Mouse (Mus musculus) liver, embryonic 12.5 days (tissue): ENCODE data around the gene Sgpl1. TPM values are rescaled to one million over a fixed set of nuclear protein-coding genes. Genes with fewer than 3 reads are reported as not detected.

Experiments
- ATAC-seq: fragments of 200-750 bp; cut with Nextera tagmentation; 2 replicates; pipeline ENCODE4 v1.8.0; 2017; ENCODE audit warnings: moderate number of reproducible peaks, mild to moderate bottlenecking, moderate library complexity
- H3K27ac ChIP-seq: fragments of 300-500 bp; sonication (generic); 2 replicates; pipeline ENCODE4 v1.5.1; 2016; ENCODE audit warnings: mild to moderate bottlenecking
- H3K27me3 ChIP-seq: fragments of 300-500 bp; sonication (generic); replicated peaks from 2 replicates; pipeline ENCODE4 v1.6.1; 2016; ENCODE audit warnings: mild to moderate bottlenecking, moderate library complexity
- H3K36me3 ChIP-seq: fragments of 300-500 bp; sonication (generic); 2 replicates; pipeline ENCODE4 v1.6.1; 2016; ENCODE audit warnings: mild to moderate bottlenecking, moderate library complexity
- H3K4me1 ChIP-seq: fragments of 300-500 bp; sonication (generic); 2 replicates; pipeline ENCODE4 v1.6.1; 2016
- H3K4me2 ChIP-seq: fragments of 300-500 bp; sonication (generic); 2 replicates; pipeline ENCODE4 v1.6.1; 2016; ENCODE audit warnings: mild to moderate bottlenecking, moderate library complexity
- H3K4me3 ChIP-seq: fragments of 300-500 bp; sonication (generic); 2 replicates; pipeline ENCODE4 v1.5.1; 2016; ENCODE audit warnings: mild to moderate bottlenecking, moderate library complexity
- H3K9ac ChIP-seq: fragments of 300-500 bp; sonication (generic); 2 replicates; pipeline ENCODE4 v1.6.1; 2016; ENCODE audit warnings: mild to moderate bottlenecking, moderate library complexity
- H3K9me3 ChIP-seq: fragments of 300-500 bp; sonication (generic); replicated peaks from 2 replicates; pipeline ENCODE4 v1.6.1; 2016; ENCODE audit warnings: mild to moderate bottlenecking, moderate library complexity
- WGBS: fragments of 180-500 bp; shearing (Covaris S2); methylation state at CpG from one replicate; pipeline ENCODE4 v1.1.7; 2016; ENCODE audit not compliant: insufficient replicate concordance; 5-methylcytosine and 5-hydroxymethylcytosine counted together
- polyA plus RNA-seq: library from polyadenylated mRNA; unstranded; fragments of >200 nt; fragmentation: Nextera tagmentation; extraction: Ambion mirVana; gene quantifications from 2 replicates; pipeline ENCODE4 v1.2.1, GENCODE M21; 2016

The Sgpl1 gene
- polyA plus RNA-seq, 1 experiment from 2014 or later, result 18.6 TPM

- no peaks in the 10 kb centered on the region; the same call in 1 of the 2 replicates for H3K27me3 ChIP-seq
- H3K9me3 ChIP-seq, result no peaks in the 10 kb centered on the region
- no peak for ATAC-seq
- H3K36me3 ChIP-seq, result no peaks in the 10 kb centered on the region
- H3K4me1 ChIP-seq, result peaks cover 77% of the 10 kb centered on the region
- no peak overlapping the region for H3K4me2 ChIP-seq
- H3K27ac ChIP-seq, result no peak overlapping the region
- no peak overlapping the region for H3K9ac ChIP-seq
- no peak overlapping the region for H3K4me3 ChIP-seq
- WGBS, result 53% methylated on average over 6 of the region's 6 CpGs
Measured at GRCm38 (mm10) chr10:61150616-61151015, 3.1 kb upstream of the Sgpl1 start.

GRCm38 (mm10) chr10:61149476-61149875 lies 2.0 kb upstream of the Sgpl1 start:
- H3K4me2 ChIP-seq, result peak overlapping the region; percentile 46
- ATAC-seq, result peak; percentile 36; the same call in 1 of the 2 replicates
- H3K27ac ChIP-seq, result peak overlapping the region; percentile 74
- no peaks in the 10 kb centered on the region; the same call in 1 of the 2 replicates for H3K27me3 ChIP-seq
- H3K4me3 ChIP-seq, result no peak overlapping the region
- no peaks in the 10 kb centered on the region for H3K36me3 ChIP-seq
- 0 out of 2 replicates have a peak overlapping the region, but pooled peaks have one; percentile 23 for H3K9ac ChIP-seq
- no peaks in the 10 kb centered on the region for H3K9me3 ChIP-seq
- WGBS, result 26% methylated on average over 3 of the region's 3 CpGs
- H3K4me1 ChIP-seq, result peaks cover 70% of the 10 kb centered on the region

- Histone ChIP-seq H3K4me3 (peak overlapping the region; percentile 81), H3K27me3 (no peaks in the 10 kb centered on the region; the same call in 1 of the 2 replicates), H3K4me1 (peaks cover 58% of the 10 kb centered on the region), H3K4me2 (peak overlapping the region; percentile 100), H3K9me3 (no peaks in the 10 kb centered on the region), H3K9ac (peak overlapping the region; percentile 85), H3K27ac (peak overlapping the region; percentile 87), H3K36me3 (no peaks in the 10 kb centered on the region)
- no peak; the same call in 1 of the 2 replicates for ATAC-seq
- under 1% methylated on average over 14 of the region's 14 CpGs for WGBS
Measured at GRCm38 (mm10) chr10:61146807-61147156, 721 bp downstream of the Sgpl1 start.

GRCm38 (mm10) chr10:61146119-61146806 lies 1.2 kb downstream of the Sgpl1 start:
- Histone ChIP-seq H3K4me3 (peak overlapping the region; percentile 81), H3K27ac (peak overlapping the region; percentile 87), H3K27me3 (no peaks in the 10 kb centered on the region; the same call in 1 of the 2 replicates), H3K4me1 (peaks cover 53% of the 10 kb centered on the region), H3K9ac (peak overlapping the region; percentile 85), H3K36me3 (no peaks in the 10 kb centered on the region), H3K4me2 (peak overlapping the region; percentile 100), H3K9me3 (no peaks in the 10 kb centered on the region)
- ATAC-seq, result peak; percentile 46
- WGBS, result under 1% methylated on average over 50 of the region's 53 CpGs

- H3K9ac ChIP-seq, result peak overlapping the region; percentile 85
- WGBS, result 10% methylated on average over 3 of the region's 3 CpGs
Measured at GRCm38 (mm10) chr10:61145766-61146118, 1.8 kb downstream of the Sgpl1 start.

GRCm38 (mm10) chr10:61143343-61143742 lies 4.2 kb downstream of the Sgpl1 start:
- Histone ChIP-seq H3K27me3 (no peaks in the 10 kb centered on the region; the same call in 1 of the 2 replicates), H3K36me3 (no peaks in the 10 kb centered on the region; the same call in 1 of the 2 replicates), H3K9ac (no peak overlapping the region), H3K4me2 (no peak overlapping the region), H3K9me3 (no peaks in the 10 kb centered on the region), H3K4me3 (no peak overlapping the region), H3K27ac (no peak overlapping the region), H3K4me1 (peaks cover 25% of the 10 kb centered on the region)
- WGBS, result 78% methylated on average over 2 of the region's 2 CpGs
- no peak for ATAC-seq

More at GRCm38 (mm10) chr10:61145766-61146118, 1.8 kb downstream of the Sgpl1 start:
- Histone ChIP-seq H3K4me2 (peak overlapping the region; percentile 100), H3K9me3 (no peaks in the 10 kb centered on the region), H3K4me1 (peaks cover 48% of the 10 kb centered on the region), H3K4me3 (peak overlapping the region; percentile 81), H3K36me3 (no peaks in the 10 kb centered on the region), H3K27ac (peak overlapping the region; percentile 87), H3K27me3 (no peaks in the 10 kb centered on the region; the same call in 1 of the 2 replicates)
- no peak for ATAC-seq

GRCm38 (mm10) chr10:61137567-61137966 lies 9.9 kb downstream of the Sgpl1 start:
- H3K27me3 ChIP-seq, result no peaks in the 10 kb centered on the region
- H3K36me3 ChIP-seq, result no peaks in the 10 kb centered on the region; the same call in 1 of the 2 replicates
- peaks cover 7% of the 10 kb centered on the region for H3K4me1 ChIP-seq
- H3K27ac ChIP-seq, result no peak overlapping the region
- WGBS, result 49% methylated on average over 1 of the region's 1 CpGs
- no peak for ATAC-seq
- no peaks in the 10 kb centered on the region for H3K9me3 ChIP-seq
- H3K4me3 ChIP-seq, result no peak overlapping the region
- no peak overlapping the region for H3K4me2 ChIP-seq
- H3K9ac ChIP-seq, result no peak overlapping the region

GRCm38 (mm10) chr10:61135226-61135839 lies 12.2 kb downstream of the Sgpl1 start:
- Histone ChIP-seq H3K9me3 (no peaks in the 10 kb centered on the region), H3K4me3 (no peak overlapping the region), H3K27ac (no peak overlapping the region), H3K36me3 (no peaks in the 10 kb centered on the region; the same call in 1 of the 2 replicates), H3K27me3 (no peaks in the 10 kb centered on the region), H3K9ac (no peak overlapping the region), H3K4me2 (no peak overlapping the region), H3K4me1 (peaks cover 7% of the 10 kb centered on the region)
- WGBS, result 35% methylated on average over 3 of the region's 3 CpGs
- ATAC-seq, result no peak

GRCm38 (mm10) chr10:61134041-61134440 lies 13.5 kb downstream of the Sgpl1 start:
- 57% methylated on average over 4 of the region's 4 CpGs for WGBS
- no peak overlapping the region for H3K9ac ChIP-seq
- peaks cover 10% of the 10 kb centered on the region for H3K4me1 ChIP-seq

GRCm38 (mm10) chr10:61130959-61131358 lies 16.5 kb downstream of the Sgpl1 start:
- no peak overlapping the region for H3K4me2 ChIP-seq
- H3K27ac ChIP-seq, result no peak overlapping the region
- 78% methylated on average over 3 of the region's 3 CpGs for WGBS
- H3K27me3 ChIP-seq, result no peaks in the 10 kb centered on the region
- peaks cover 3% of the 10 kb centered on the region; the same call in 1 of the 2 replicates for H3K36me3 ChIP-seq
- no peak overlapping the region for H3K4me3 ChIP-seq
- no peak overlapping the region for H3K9ac ChIP-seq
- no peaks in the 10 kb centered on the region for H3K9me3 ChIP-seq
- ATAC-seq, result no peak
- H3K4me1 ChIP-seq, result peaks cover 21% of the 10 kb centered on the region

More at GRCm38 (mm10) chr10:61134041-61134440, 13.5 kb downstream of the Sgpl1 start:
- H3K4me2 ChIP-seq, result no peak overlapping the region
- H3K36me3 ChIP-seq, result no peaks in the 10 kb centered on the region; the same call in 1 of the 2 replicates
- no peaks in the 10 kb centered on the region for H3K9me3 ChIP-seq
- H3K27me3 ChIP-seq, result no peaks in the 10 kb centered on the region
- no peak for ATAC-seq
- H3K27ac ChIP-seq, result no peak overlapping the region
- no peak overlapping the region for H3K4me3 ChIP-seq

GRCm38 (mm10) chr10:61128701-61129365 lies 18.7 kb downstream of the Sgpl1 start:
- 53% methylated on average over 1 of the region's 1 CpGs for WGBS
- H3K27me3 ChIP-seq, result no peaks in the 10 kb centered on the region
- 0 out of 2 replicates have a peak overlapping the region, but pooled peaks have one; percentile 20 for H3K27ac ChIP-seq
- peak overlapping the region; percentile 16; the same call in 1 of the 2 replicates for H3K4me2 ChIP-seq
- ATAC-seq, result peak; percentile 57; the same call in 1 of the 2 replicates
- no peak overlapping the region for H3K4me3 ChIP-seq
- no peak overlapping the region for H3K9ac ChIP-seq
- peaks cover 29% of the 10 kb centered on the region for H3K4me1 ChIP-seq
- no peaks in the 10 kb centered on the region for H3K9me3 ChIP-seq
- H3K36me3 ChIP-seq, result peaks cover 3% of the 10 kb centered on the region; the same call in 1 of the 2 replicates
